Mouse (Mus musculus) kidney, postnatal 0 days (tissue): ENCODE measurements around the gene Tnfrsf1b. TPM values are rescaled to one million over a fixed set of nuclear protein-coding genes. Genes with fewer than 3 reads are reported as not detected.

Experiments
- ATAC-seq: fragments of 200-750 bp; cut with Nextera tagmentation; replicated peaks from 2 replicates; pipeline ENCODE4 v1.8.0; 2017; ENCODE audit warnings: low read depth, moderate number of reproducible peaks, moderate TSS enrichment, moderate library complexity; ENCODE audit not compliant: low FRiP score
- DNase-seq: peaks from one replicate; pipeline ENCODE4 v3.0.0-alpha.2; 2016; ENCODE audit warnings: low spot score
- H3K27ac ChIP-seq: fragments of 300-500 bp; sonication (generic); 2 replicates; pipeline ENCODE4 v1.5.1; 2014; ENCODE audit warnings: mild to moderate bottlenecking
- H3K27me3 ChIP-seq: fragments of 300-500 bp; sonication (generic); 2 replicates; pipeline ENCODE4 v1.6.1; 2014; ENCODE audit warnings: low read length, mixed read lengths; ENCODE audit not compliant: insufficient read depth
- H3K36me3 ChIP-seq: fragments of 300-500 bp; sonication (generic); 2 replicates; pipeline ENCODE4 v1.6.1; 2014; ENCODE audit warnings: low read length, mixed read lengths; ENCODE audit not compliant: insufficient read depth
- H3K4me1 ChIP-seq: fragments of 300-500 bp; sonication (generic); replicated peaks from 2 replicates; pipeline ENCODE4 v1.6.1; 2014; ENCODE audit warnings: antibody characterized with exemption, low read length, mixed read lengths; ENCODE audit not compliant: insufficient read depth
- H3K4me2 ChIP-seq: fragments of 300-500 bp; sonication (generic); 2 replicates; pipeline ENCODE4 v1.6.1; 2014; ENCODE audit warnings: mild to moderate bottlenecking, low read length, moderate library complexity, mixed read lengths
- H3K4me3 ChIP-seq: fragments of 300-500 bp; sonication (generic); replicated peaks from 2 replicates; pipeline ENCODE4 v1.5.1; 2014; ENCODE audit warnings: low read depth, low read length
- H3K9ac ChIP-seq: fragments of 300-500 bp; sonication (generic); 2 replicates; pipeline ENCODE4 v1.6.1; 2014; ENCODE audit warnings: low read depth, low read length
- H3K9me3 ChIP-seq: fragments of 300-500 bp; sonication (generic); replicated peaks from 2 replicates; pipeline ENCODE4 v1.6.1; 2016; ENCODE audit warnings: low read length, inconsistent platforms, mixed read lengths
- CTCF ChIP-seq: IDR thresholded peaks from 2 replicates; pipeline ENCODE4 v1.5.1; 2016; ENCODE audit warnings: antibody characterized with exemption, low read depth, mild to moderate bottlenecking, moderate library complexity
- WGBS: fragments of 180-500 bp; shearing (Covaris S2); extraction: QIAGEN DNeasy Blood & Tissue Kit; methylation state at CpG from one replicate; pipeline ENCODE4 v1.1.7; 2014; 5-methylcytosine and 5-hydroxymethylcytosine counted together
- polyA plus RNA-seq: library from polyadenylated mRNA; unstranded; fragments of >200 nt; fragmentation: Nextera tagmentation; extraction: Ambion mirVana; gene quantifications from 2 replicates; pipeline ENCODE4 v1.2.1, GENCODE M21; 2015

Tnfrsf1b gene
- polyA plus RNA-seq, 1 experiment from 2014 or later: 2.5 TPM

DNA sequence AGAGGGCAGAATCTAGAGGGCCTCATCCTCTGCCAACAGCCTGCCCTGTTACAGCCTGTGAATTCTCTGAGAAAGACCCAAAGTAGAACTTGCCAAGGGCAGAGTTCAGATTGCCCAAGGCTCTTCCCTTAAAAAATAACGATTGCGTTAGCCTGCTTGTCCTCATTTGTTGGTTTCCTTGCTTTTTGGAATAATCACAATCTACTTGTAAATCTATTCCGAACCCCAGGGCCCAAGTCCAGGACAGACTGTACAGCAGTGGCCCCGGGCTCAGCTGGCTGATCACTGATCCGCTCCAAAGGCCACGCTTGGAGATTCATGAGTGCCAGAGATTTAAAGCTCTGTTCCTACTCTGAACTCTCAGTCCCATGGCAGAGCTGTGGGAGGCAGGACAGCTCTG lies 34.3 kb upstream of the Tnfrsf1b start:
- Histone ChIP-seq H3K27me3 (no peaks in the 10 kb centered on the region), H3K4me1 (no peaks in the 10 kb centered on the region), H3K27ac (no peak overlapping the region), H3K9me3 (no peaks in the 10 kb centered on the region), H3K36me3 (no peaks in the 10 kb centered on the region), H3K4me2 (no peak overlapping the region), H3K4me3 (no peak overlapping the region), H3K9ac (no peak overlapping the region)
- WGBS: 56% methylated on average over 6 of the region's 6 CpGs
- no peak for TF ChIP-seq CTCF
- ATAC-seq: peak; percentile 59; the same call in 1 of the 2 replicates
- no peak for DNase-seq

DNA sequence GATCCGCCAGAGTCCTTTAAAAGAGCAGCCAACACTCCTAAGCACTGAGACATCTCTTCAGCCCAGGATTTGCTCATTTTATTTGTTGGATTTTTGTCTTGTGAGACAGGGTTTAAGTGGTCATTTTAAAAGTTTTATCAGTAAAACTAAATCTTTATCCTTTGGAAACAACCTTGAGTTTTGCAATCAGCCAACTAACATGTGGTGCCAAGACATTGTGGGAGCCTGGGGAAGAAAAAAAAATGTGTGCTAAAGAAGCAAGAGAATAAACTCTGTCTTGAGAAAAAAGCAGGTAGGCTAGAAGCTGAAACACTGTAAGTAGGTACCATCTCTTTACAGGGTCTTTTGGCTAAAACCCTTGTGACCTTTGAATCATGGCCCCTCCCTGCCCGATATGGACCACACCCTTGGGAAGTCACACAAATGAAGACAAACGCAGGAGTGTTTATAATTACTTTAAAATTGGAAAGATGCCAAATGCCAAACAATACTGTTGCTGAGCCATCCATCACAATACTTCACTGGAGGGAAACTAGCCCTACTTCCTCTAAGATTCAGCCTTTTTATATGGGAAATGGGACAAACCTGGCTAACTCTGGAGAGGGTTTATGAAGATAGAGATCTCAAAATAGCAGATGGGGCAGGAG lies 32.2 kb upstream of the Tnfrsf1b start:
- no peak for TF ChIP-seq CTCF
- no peak overlapping the region for H3K4me2 ChIP-seq
- H3K9me3 ChIP-seq: no peaks in the 10 kb centered on the region
- H3K9ac ChIP-seq: no peak overlapping the region
- no peak overlapping the region for H3K4me3 ChIP-seq
- peak; percentile 36 for DNase-seq
- WGBS: 69% methylated on average over 3 of the region's 3 CpGs
- no peak overlapping the region for H3K27ac ChIP-seq
- no peaks in the 10 kb centered on the region for H3K36me3 ChIP-seq
- no peaks in the 10 kb centered on the region for H3K27me3 ChIP-seq
- ATAC-seq: no peak
- H3K4me1 ChIP-seq: no peaks in the 10 kb centered on the region

DNA sequence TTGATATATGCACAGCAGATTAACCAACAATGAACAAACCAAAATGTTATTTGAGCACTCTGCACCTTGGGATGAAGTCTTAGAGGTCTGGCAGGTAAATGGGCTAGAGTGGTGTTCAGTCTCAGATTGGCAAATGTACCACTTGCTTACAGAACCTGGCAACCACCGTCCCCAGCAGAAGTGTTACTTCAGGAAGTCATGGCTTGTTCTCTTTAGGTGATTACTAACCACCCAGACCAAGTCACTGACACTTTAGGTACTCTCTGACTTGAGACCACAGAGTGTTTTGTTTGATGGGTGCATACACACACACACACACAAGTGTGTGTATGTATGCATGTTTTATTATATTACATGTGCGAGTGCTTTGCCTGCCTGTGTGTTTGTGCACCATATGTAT lies 31.6 kb upstream of the Tnfrsf1b start:
- Histone ChIP-seq H3K9me3 (no peaks in the 10 kb centered on the region), H3K4me2 (no peak overlapping the region), H3K4me3 (no peak overlapping the region), H3K36me3 (no peaks in the 10 kb centered on the region), H3K27ac (no peak overlapping the region), H3K9ac (no peak overlapping the region), H3K27me3 (no peaks in the 10 kb centered on the region), H3K4me1 (no peaks in the 10 kb centered on the region)
- 90% methylated on average over 2 of the region's 2 CpGs for WGBS
- TF ChIP-seq CTCF: no peak
- DNase-seq (no peak), ATAC-seq (no peak)

DNA sequence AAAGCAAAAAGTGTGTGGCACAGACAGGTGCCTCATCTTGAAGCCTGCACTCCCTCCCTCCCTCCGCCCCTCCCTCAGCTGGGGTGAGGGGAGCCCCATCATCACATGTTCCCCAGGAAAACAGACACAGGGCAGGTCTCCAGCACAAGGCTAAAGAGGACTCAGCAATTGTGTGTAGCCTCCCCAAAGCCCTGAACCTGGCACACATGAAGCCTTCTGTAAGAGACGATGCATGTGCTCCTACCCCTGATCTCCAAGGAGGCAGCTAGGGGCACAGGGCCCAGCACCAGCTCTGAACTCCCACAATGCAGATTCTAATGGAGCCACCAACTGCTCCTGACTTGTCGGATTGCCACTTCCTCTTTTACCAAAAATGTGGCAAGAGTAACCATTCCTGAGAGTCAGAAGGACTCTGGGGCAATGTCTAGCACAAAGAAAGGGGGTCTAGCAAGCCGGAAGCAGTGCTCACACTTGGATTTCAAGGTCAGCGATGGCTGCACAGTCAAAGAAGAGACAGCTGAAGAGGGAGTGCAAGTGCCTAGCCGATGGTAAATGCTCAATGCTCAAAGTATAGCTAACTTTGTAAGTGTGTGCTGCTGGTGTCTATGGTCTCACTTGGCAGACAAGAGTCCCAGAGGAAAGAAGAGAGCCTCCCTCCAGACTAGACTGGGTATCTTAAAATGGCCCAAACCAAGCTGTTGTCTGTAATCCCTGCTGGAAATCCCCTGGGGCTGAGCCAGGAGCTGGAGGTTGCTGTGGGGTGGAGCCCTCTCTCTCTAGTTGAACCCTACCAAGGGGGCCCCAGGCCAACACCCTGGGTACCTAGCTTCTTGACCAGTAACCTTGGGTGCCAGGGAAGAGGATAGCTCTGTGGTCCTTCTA lies 29.9 kb upstream of the Tnfrsf1b start:
- DNase-seq (no peak), ATAC-seq (no peak)
- H3K9ac ChIP-seq: no peak overlapping the region
- H3K9me3 ChIP-seq: no peaks in the 10 kb centered on the region
- no peak overlapping the region for H3K4me3 ChIP-seq
- H3K27ac ChIP-seq: no peak overlapping the region
- TF ChIP-seq CTCF: no peak
- no peaks in the 10 kb centered on the region for H3K4me1 ChIP-seq
- H3K27me3 ChIP-seq: no peaks in the 10 kb centered on the region
- no peaks in the 10 kb centered on the region for H3K36me3 ChIP-seq
- WGBS: 84% methylated on average over 6 of the region's 6 CpGs
- H3K4me2 ChIP-seq: no peak overlapping the region

DNA sequence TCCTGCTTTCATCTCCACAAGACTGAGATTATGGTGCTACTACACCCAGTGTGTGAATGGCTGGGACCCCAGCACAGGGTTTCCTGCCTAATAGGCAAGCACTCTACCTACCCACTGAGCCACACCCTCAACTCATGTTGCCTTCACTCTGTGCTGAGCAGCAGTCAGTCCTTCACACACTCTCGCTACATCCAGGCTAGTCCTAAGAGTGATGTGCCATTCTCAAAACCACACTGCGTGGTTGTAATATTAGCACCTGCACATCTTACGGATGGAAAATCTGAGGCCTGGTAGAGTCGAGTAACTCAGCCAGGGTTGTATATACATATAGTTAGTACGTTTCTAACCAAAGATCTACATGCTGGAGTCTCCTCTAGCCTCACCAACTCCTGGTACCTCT lies 28.2 kb upstream of the Tnfrsf1b start:
- DNase-seq (no peak), ATAC-seq (no peak)
- no peaks in the 10 kb centered on the region for H3K36me3 ChIP-seq
- no peaks in the 10 kb centered on the region for H3K9me3 ChIP-seq
- H3K9ac ChIP-seq: no peak overlapping the region
- H3K4me2 ChIP-seq: no peak overlapping the region
- WGBS: 95% methylated on average over 5 of the region's 5 CpGs
- H3K27ac ChIP-seq: no peak overlapping the region
- TF ChIP-seq CTCF: no peak
- H3K4me3 ChIP-seq: no peak overlapping the region
- no peaks in the 10 kb centered on the region for H3K27me3 ChIP-seq
- no peaks in the 10 kb centered on the region for H3K4me1 ChIP-seq

DNA sequence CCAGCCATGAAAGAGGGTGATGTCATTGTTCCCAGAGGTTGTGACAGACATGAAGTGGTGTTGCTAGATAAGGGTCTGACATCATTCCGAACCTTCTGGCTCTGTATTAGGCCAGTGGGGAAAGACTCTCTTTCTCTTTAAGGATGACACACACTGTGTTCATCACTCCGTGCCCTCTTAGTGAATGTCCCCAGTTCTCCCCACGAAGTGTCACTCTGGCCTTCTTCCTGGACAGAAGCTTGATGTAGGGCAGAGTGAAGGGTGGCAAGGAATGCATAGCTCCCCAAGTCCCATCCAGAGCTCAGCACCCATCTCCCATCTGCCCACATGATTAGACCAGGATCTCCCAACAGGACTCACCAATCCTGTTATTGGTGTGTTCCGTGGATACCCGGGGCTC lies 27.3 kb upstream of the Tnfrsf1b start:
- H3K9ac ChIP-seq: no peak overlapping the region
- no peaks in the 10 kb centered on the region for H3K4me1 ChIP-seq
- WGBS: 90% methylated on average over 5 of the region's 5 CpGs
- no peak overlapping the region for H3K4me2 ChIP-seq
- ATAC-seq (no peak), DNase-seq (no peak)
- no peak for TF ChIP-seq CTCF
- no peak overlapping the region for H3K27ac ChIP-seq
- no peaks in the 10 kb centered on the region for H3K36me3 ChIP-seq
- no peak overlapping the region for H3K4me3 ChIP-seq
- no peaks in the 10 kb centered on the region for H3K27me3 ChIP-seq
- no peaks in the 10 kb centered on the region for H3K9me3 ChIP-seq
